Mouse (Mus musculus) large intestine, adult 2 months (tissue): Measurements from ENCODE around the gene Prss44. TPM values are rescaled to one million over a fixed set of nuclear protein-coding genes. Genes with fewer than 3 reads are reported as not detected.
"Not testable (repeated sequence)": the region's sequence is repeated elsewhere in the genome, so short reads cannot be mapped to it uniquely, and the experiment has no call there.

Source experiments
- DNase-seq: peaks from one replicate; pipeline ENCODE4 v3.0.0-alpha.2; 2012; ENCODE audit warnings: low read depth, low spot score
- WGBS: fragments of 180-500 bp; shearing (Covaris S2); methylation state at CpG from one replicate; pipeline ENCODE4 v1.1.7; 2018; 5-methylcytosine and 5-hydroxymethylcytosine counted together
- polyA plus RNA-seq: library from polyadenylated mRNA; depleted of rRNA; stranded (reverse); fragments of >200 nt; gene quantifications from 2 replicates; pipeline ENCODE4 v1.2.3, GENCODE M21; 2012; rRNA removed

The Prss44 gene
- polyA plus RNA-seq: not detected in 2 replicates

DNA sequence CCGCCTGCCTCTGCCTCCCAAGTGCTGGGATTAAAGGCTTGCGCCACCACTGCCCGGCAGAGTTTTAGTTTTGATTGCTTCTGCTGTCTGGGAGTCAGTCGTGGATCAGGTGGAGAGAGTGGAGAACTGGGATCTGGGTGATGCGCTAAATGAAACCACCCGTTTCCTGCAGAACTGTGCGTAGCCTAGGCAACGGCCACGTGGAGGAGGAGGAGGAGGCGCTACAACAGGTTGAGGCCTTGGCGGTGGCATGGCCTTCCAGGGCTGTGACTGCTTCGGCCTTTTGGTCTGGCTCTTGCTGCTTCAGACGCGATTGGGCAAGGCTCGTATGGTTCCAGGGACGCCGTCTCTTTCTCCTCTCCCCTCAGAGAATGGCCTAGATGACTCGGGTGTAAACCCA lies at the start of gene Prss44:
TSS of gene Prss44 (plus strand) at position 206 of the 400 bp plus-strand sequence.
- WGBS: 59% methylated on average over 18 of the region's 18 CpGs

GRCm38 (mm10) chr9:110772336-110772735 lies 41.5 kb upstream of the Prss44 start:
- WGBS: 89% methylated on average over 10 of the region's 10 CpGs
- no peak for DNase-seq

More for the DNA sequence above, at the start of gene Prss44:
- no peak for DNase-seq

DNA sequence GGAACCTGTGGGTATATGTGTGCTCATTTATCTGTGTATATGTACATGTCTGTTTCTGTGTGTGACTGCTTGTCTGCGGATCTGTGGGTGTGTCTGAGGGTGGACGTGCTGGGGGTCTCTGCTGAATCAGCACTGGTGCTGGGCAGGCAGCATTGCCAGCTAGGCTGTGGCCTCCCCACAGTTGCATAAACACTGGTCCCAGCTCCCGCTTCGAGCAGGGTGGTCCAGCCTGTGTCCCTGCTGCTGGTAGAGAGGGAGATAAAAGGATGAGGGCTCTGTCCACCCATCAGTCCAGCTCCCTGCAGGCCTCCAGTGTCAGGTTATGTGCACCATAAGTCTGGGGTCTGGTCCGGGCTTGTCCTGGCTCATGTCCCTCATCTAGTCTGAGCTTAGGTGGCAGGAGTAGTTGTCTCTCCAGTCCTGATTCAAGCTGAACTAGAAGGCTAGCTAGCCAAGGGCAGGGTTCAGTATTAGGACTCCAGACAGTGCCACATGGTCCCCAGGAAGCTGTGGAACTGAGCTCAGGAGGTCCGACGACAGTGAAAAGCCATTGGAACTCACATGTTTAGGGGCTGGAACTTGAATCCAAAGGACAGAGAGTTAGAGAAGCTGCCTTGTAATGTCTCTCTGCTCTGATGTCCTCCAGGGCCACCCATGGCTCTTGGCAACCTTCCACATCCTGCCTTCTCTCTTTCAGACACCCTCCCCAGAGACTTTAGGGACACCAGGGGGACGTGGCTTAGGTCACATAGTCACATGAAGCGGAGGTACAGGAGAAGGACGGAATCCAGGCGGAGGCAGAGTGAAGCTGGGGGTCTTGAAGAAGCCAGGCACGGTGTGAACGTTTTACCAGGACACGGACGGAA lies 39.2 kb upstream of the Prss44 start:
- 74% methylated on average over 15 of the region's 15 CpGs for WGBS

DNA sequence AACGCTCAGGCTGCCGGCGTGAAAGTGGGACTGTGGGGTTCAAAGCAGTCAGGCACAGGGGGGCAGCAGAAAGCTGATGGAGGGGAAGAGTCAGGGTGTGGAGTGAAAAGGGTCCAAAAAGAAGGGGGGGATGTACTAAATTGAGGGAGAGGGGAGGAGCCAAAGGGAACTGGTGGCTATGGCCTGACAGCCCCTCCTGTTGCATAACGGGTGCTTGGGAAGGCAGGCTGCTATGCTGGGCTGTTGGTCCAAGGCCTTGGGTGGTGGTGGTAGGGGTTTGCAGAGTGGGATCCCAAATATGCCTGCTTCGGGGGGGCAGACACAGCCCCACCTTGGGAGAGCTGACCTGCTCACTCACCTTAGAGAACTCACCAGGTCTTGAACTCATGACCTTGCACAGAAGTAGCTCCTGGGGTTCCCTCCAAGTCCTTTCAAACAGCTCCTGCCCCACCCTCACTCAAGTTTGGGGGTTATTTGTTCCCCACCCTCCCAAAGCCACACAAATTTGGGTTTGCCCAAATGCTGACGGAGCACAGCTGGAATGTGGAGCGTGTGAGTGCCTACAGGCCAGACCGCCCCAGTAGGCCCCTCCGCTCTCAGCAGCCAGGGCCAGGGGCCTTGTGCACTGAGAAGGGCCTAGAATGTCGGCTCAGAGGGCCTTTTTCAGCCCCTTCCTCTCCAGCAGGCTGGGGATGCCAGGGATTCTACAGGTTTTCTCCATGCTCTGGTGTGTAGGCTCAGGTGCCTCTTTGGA lies 38.3 kb upstream of the Prss44 start:
- DNase-seq: no peak
- 76% methylated on average over 10 of the region's 10 CpGs for WGBS

More for the DNA sequence above, 39.2 kb upstream of the Prss44 start:
- DNase-seq: no peak

GRCm38 (mm10) chr9:110778100-110778499 lies 35.7 kb upstream of the Prss44 start:
- 79% methylated on average over 1 of the region's 1 CpGs for WGBS
- no peak for DNase-seq

GRCm38 (mm10) chr9:110778559-110778958 lies 35.2 kb upstream of the Prss44 start:
- WGBS: 78% methylated on average over 7 of the region's 7 CpGs
- no peak for DNase-seq

DNA sequence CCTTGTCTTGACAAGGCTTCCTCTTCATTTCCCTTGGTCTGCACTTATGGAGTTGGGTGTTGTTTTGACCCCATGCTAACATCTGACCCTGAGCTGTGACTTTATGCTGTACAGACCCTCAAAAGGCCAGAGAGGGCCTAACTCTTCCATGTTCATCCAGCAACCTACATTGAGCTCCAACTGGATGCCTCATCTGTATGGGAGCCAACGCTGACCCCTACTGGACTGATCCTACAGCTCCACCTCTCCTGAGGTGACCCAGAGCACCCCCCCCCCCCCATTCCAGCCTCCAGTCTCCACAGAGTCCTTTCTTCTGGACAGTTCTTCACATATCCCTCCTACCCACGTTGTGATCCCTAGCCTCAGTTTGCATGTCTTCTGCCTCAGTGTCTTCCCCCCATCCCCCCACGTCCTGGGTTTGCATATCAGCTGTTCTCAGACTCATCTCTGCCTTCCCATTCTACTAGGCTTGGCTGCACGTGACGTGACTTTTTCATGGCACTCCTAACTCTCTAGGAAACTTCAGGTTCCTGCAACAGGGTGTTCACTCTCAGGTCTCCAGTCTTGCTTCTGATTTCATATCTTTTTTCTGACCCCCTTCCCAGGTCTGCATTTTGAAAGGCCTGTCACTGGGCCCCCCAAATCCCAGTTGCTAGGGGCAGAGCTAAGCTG lies 34.4 kb upstream of the Prss44 start:
- no peak for DNase-seq
- 74% methylated on average over 5 of the region's 5 CpGs for WGBS

DNA sequence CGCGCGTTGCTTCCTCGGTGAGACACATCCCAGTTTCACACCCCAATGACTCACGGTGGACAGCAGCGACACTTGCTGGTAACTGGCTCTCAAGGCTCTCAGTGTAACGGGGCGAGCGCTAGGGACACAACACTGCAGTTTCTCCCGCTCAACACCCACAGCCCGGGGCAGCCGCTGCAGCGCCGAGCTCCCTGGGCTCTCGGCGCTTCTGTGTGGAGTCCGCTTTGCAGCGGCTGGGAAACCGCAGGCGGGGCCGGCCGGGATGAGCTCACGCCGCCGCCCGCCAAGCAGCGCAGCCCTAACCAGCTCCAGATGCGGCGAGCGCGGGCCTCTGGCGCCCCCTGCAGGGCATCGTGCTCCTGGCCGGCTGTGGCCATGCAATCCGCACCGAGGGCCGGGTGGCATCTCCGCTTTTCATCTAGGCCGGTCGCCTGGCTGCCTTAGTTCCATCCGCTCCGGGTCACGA lies 32.5 kb upstream of the Prss44 start:
- WGBS: under 1% methylated on average over 43 of the region's 43 CpGs
- DNase-seq: peak; percentile 40

DNA sequence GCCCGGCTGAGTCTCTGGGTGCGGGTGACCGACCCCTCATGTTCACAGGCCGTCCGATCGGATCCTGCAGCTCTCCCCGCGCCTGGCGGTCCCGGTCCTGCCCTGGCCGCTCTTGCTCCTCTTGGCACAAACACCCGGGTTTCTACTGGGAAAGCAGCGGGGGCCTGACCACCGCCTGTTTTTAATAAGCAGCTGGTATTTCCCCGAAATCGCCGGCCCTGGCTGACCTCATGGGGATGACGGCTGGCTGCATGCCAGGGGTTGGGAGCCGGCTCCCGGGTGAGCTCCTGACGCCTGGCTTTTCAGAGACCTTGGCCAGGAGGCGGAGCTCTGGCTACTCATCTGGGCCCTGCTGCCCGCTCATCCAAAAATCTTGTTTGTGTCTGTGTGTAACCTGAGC lies 32.1 kb upstream of the Prss44 start:
- 2% methylated on average over 23 of the region's 23 CpGs for WGBS
- DNase-seq: peak; percentile 8

DNA sequence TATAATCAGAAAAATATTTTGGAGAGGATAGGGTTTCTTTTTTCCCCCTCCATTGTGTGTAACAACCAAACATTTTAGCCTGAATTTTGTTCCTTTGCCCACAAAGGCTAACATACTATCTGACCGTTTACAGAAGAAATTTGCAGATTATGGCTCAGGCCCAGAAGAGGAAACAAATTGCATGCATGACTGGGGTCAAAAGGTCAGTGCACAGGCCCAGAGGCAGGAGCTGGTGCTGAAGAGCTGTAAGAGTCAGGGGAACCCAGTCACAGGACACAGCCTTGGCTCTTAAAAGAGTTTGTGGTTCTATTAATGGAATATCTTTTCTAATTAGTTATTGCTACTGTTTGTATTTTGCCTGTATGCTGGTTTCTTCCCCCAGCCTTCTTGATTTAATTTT lies 30.2 kb upstream of the Prss44 start:
- no peak for DNase-seq
- 35% methylated on average over 1 of the region's 1 CpGs for WGBS

- WGBS: 92% methylated on average over 3 of the region's 3 CpGs
- no peak for DNase-seq
Observed at GRCm38 (mm10) chr9:110788169-110788568, 25.6 kb upstream of the Prss44 start.

GRCm38 (mm10) chr9:110790462-110790861 lies 23.3 kb upstream of the Prss44 start:
- DNase-seq: no peak
- WGBS: 39% methylated on average over 4 of the region's 4 CpGs

GRCm38 (mm10) chr9:110797013-110797412 lies 16.8 kb upstream of the Prss44 start:
- no peak for DNase-seq
- WGBS: 70% methylated on average over 10 of the region's 10 CpGs

GRCm38 (mm10) chr9:110797866-110798265 lies 15.9 kb upstream of the Prss44 start, which contains the start of gene Prss42:
Gene Prss42 (plus strand): TSS chr9:110798166.
- no peak for DNase-seq
- WGBS: 93% methylated on average over 14 of the region's 14 CpGs

DNA sequence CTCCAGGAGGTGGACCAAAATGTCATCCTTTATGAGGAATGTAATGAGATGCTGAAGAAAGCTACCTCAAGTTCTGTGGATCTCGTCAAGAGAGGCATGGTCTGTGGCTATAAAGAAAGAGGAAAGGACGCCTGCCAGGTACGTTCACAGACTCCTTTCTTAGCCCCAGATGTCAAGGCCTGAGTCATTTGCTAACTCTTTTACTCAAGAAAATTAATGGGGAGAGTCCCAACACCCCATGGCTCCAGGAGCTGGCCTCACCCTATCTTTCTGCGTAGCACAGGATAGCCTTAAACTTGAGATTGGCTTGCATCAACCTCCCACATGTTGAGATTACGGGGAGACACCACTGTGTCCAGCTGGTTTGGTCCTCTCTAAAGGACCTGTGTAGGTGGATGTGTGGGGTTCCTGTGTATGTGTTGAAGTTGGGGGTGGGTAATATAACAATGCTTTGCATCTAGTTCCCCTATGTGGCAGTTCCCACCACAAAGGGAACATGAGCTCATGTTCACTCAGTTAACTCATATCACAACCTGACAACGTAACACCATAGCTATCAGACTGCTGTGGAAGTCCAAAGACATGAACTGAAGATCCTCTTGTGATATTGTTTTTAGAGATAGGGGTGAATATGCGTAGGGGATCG lies 12.8 kb upstream of the Prss44 start:
- DNase-seq: no peak
- WGBS: 87% methylated on average over 8 of the region's 8 CpGs

GRCm38 (mm10) chr9:110803294-110803693 lies 10.5 kb upstream of the Prss44 start:
- no peak for DNase-seq
- 72% methylated on average over 4 of the region's 4 CpGs for WGBS

DNA sequence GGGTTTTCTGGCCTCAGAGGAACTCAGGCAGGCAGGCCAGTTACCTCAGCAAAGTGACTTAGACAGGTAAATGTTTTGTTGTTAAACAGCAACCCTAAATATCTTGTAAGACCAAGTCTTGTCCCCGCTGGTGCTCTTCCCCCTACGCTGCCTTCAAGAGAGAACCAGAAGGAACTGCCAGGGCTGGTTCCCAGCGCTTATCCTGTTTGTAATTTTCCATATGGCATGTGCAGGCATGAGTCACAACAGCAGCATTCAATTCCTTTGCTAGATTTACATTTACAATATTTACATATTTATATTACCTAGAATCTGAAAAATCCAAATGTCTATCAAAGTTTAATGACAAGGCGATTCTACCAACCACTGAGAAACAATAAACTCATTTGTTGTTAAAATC lies 3.7 kb upstream of the Prss44 start:
- 40% methylated on average over 4 of the region's 4 CpGs for WGBS
- DNase-seq: no peak

DNA sequence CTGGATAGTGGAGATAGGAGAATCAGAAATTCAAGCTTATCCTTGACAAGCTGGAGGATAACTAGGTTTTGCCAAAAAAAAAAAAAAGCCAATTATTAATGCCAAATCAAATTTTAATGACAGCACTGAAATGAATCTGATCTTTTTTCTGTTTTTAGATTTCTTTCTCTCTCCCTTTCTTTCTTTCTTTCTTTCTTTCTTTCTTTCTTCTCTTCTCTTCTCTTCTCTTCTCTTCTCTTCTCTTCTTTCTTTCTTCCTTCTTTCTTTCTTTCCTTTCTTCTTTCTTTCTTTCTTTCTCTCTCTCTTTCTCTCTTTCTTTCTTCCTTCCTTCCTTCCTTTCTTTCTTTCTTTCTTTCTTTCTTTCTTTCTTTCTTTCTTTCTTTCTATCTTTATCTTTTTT lies 6.8 kb downstream of the Prss44 start:
- DNase-seq: not testable (repeated sequence)

GRCm38 (mm10) chr9:110821436-110821835 lies 7.6 kb downstream of the Prss44 start:
- WGBS: 53% methylated on average over 7 of the region's 7 CpGs
- no peak for DNase-seq

GRCm38 (mm10) chr9:110825426-110825825 lies 11.6 kb downstream of the Prss44 start:
- 64% methylated on average over 4 of the region's 4 CpGs for WGBS
- no peak for DNase-seq
